Mouse (Mus musculus) heart, adult 2 months (tissue): ENCODE results near the gene Hibch. TPM values are rescaled to one million over a fixed set of nuclear protein-coding genes. Genes with fewer than 3 reads are reported as not detected.
"Not testable (repeated sequence)": the region's sequence is repeated elsewhere in the genome, so short reads cannot be mapped to it uniquely, and the experiment has no call there.

Experiments
- DNase-seq, 2 experiments: peaks; one replicate each; pipeline ENCODE4 v3.0.0; 2021
- H3K27ac ChIP-seq: fragments of 200-600 bp; 2 replicates; pipeline ENCODE4 v1.8.1; 2022
- H3K27me3 ChIP-seq: fragments of 200-500 bp; 2 replicates; pipeline ENCODE4 v1.6.1; 2012; ENCODE audit warnings: mild to moderate bottlenecking, low read length, inconsistent platforms, mixed read lengths; ENCODE audit not compliant: control insufficient read depth, insufficient read depth
- H3K36me3 ChIP-seq: fragments of 200-500 bp; 2 replicates; pipeline ENCODE4 v1.6.1; 2012; ENCODE audit warnings: low read length, inconsistent platforms; ENCODE audit not compliant: control insufficient read depth, insufficient read depth
- H3K4me1 ChIP-seq: fragments of 200-500 bp; 2 replicates; pipeline ENCODE4 v1.6.1; 2011; ENCODE audit warnings: low read length; ENCODE audit not compliant: control insufficient read depth, insufficient read depth
- H3K4me3 ChIP-seq: fragments of 200-600 bp; 2 replicates; pipeline ENCODE4 v1.8.1; 2022
- H3K79me2 ChIP-seq: fragments of 200-500 bp; replicated peaks from 2 replicates; pipeline ENCODE4 v1.6.1; 2012; ENCODE audit warnings: mild to moderate bottlenecking, inconsistent platforms, low read length, moderate library complexity, mixed read lengths; ENCODE audit not compliant: control insufficient read depth, insufficient read depth
- H3K9ac ChIP-seq: fragments of 200-500 bp; 2 replicates; pipeline ENCODE4 v1.6.1; 2012; ENCODE audit warnings: low read depth, mild to moderate bottlenecking, control low read depth, inconsistent platforms, low read length, mixed read lengths
- CTCF ChIP-seq: fragments of 200-600 bp; IDR thresholded peaks from 2 replicates; pipeline ENCODE4 v1.8.1; 2022; ENCODE audit warnings: antibody characterized with exemption, mild to moderate bottlenecking, moderate library complexity
- EP300 ChIP-seq: fragments of 200-500 bp; IDR thresholded peaks from 2 replicates; pipeline ENCODE4 v1.6.1; 2011; ENCODE audit warnings: low read depth, low read length, control low read depth; ENCODE audit not compliant: insufficient read depth
- POLR2A ChIP-seq: fragments of 200-500 bp; IDR thresholded peaks from 2 replicates; pipeline ENCODE4 v1.6.1; 2011; ENCODE audit warnings: mild to moderate bottlenecking, low read depth, low read length, control low read depth; ENCODE audit not compliant: insufficient read depth
- WGBS: fragments of 180-500 bp; shearing (Covaris S2); methylation state at CpG from one replicate; pipeline ENCODE4 v1.1.7; 2018; 5-methylcytosine and 5-hydroxymethylcytosine counted together
- intact Hi-C: fragments of 180-260 bp; cut with DNase I; formaldehyde crosslinking; loops from one replicate; pipeline ENCODE4 v1.15.1; 2025
- polyA plus RNA-seq: library from polyadenylated mRNA; depleted of rRNA; stranded (reverse); fragments of >200 nt; gene quantifications from 2 replicates; pipeline ENCODE4 v1.2.3, GENCODE M21; 2012
- total RNA-seq, 2 experiments: library from RNA; stranded (reverse); gene quantifications; 2 replicates each; pipeline ENCODE4 v1.2.3; 2021

Hibch gene
- total and polyA plus RNA-seq, 3 experiments, result 52.8 to 86.8 (median 70.5) TPM

DNA sequence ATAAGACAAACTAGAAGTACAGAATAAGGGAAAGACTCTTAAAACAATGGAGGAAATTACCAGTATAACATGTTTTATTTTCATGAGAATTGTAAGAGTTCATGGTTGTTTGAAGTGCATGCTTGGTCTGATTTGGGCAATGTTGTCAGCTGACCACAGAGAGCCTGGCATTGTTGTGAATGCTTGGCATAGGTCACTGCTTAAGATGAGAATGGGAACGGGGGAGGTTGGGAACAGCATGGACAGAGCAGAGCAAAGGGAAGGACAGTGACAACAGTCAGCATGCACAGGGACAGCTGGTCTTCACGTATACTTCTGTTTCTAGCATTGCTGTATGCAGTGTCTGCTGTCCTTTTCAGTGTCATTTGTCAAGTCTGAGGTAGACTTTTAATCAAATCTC lies 39.5 kb downstream of the Hibch start:
- no peaks in the 10 kb centered on the region for H3K27me3 ChIP-seq
- H3K9ac ChIP-seq, result no peak overlapping the region
- DNase-seq, result peak in 1 of 2 experiments; percentile 3
- TF ChIP-seq CTCF (no peak), POLR2A (no peak), EP300 (no peak)
- H3K4me1 ChIP-seq, result no peaks in the 10 kb centered on the region
- intact Hi-C loops, result no loop called here
- no peak overlapping the region for H3K27ac ChIP-seq
- H3K79me2 ChIP-seq, result no peaks in the 10 kb centered on the region; the same call in 1 of the 2 replicates
- no peaks in the 10 kb centered on the region for H3K36me3 ChIP-seq
- 54% methylated on average over 2 of the region's 2 CpGs for WGBS
- no peak overlapping the region for H3K4me3 ChIP-seq

DNA sequence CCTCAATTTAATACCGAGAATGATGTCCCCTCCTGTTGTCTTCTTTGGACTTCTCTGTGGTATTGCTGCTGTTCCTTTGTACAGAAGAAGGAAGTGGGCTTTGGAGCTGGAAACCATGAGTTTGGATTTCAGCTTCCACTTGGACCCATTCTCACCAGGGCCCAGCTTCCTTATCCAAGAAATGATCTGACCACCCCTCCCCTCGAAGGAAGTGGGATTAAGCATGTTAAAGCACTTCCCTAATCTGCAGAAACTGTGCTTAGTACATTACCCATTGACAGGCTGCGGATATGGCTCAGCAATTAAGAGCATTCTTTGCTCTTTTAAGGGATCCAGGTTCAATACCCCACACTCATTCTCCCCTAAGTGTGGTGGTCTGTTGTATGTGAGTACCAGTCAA lies 65.1 kb downstream of the Hibch start:
- intact Hi-C loops, result no loop called here
- no peak for DNase-seq

DNA sequence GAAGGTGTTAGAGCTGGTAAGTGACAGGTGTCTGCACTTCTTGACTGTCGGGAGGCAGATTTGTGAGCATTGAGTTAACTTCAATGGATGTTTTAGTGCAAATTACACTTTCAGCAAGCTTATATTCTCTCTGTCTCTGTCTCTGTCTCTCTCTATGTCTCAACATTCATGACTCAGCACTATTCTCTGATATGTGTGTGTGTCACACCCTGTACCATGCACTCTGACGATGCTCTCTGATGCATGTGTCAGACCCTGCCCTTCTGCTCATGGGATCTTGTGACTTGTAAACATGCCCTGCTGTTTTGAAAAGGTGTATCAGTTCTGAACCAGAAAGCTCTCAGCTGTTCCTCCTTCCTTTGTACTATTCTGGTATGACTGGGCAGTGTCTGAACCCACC lies 71.9 kb downstream of the Hibch start:
- H3K27me3 ChIP-seq, result no peaks in the 10 kb centered on the region

More for the DNA sequence above, 65.1 kb downstream of the Hibch start:
- H3K4me3 ChIP-seq, result no peak overlapping the region
- H3K36me3 ChIP-seq, result no peaks in the 10 kb centered on the region
- no peaks in the 10 kb centered on the region for H3K4me1 ChIP-seq
- TF ChIP-seq CTCF, result no peak
- TF ChIP-seq EP300, result no peak
- TF ChIP-seq POLR2A, result no peak
- 82% methylated on average over 3 of the region's 3 CpGs for WGBS
- H3K27me3 ChIP-seq, result no peaks in the 10 kb centered on the region
- no peaks in the 10 kb centered on the region for H3K79me2 ChIP-seq
- no peak overlapping the region for H3K9ac ChIP-seq
- H3K27ac ChIP-seq, result no peak overlapping the region

DNA sequence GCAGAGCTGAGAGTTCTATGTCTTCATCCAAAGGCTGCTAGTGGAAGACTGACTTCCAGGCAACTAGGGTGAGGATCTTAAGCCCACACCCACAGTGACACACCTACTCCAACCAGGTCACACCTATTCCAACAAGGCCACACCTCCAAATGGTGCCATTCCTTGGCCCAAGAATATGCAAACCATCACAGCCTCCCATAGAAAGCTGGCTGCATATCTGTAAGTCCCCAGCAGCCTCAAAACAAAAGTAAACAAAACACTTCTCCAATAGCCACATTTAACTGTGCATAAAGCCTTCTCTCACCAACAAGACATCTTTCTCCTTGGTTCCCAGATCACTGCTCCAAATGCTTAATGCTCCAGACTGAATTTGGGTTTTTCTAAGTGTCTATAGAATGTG lies 74.2 kb downstream of the Hibch start:
- intact Hi-C loops, H3K36me3 ChIP-seq, H3K27me3 ChIP-seq, H3K4me3 ChIP-seq, DNase-seq, H3K79me2 ChIP-seq, H3K9ac ChIP-seq, H3K4me1 ChIP-seq, H3K27ac ChIP-seq: not testable (repeated sequence)

More for the DNA sequence above, 71.9 kb downstream of the Hibch start:
- Histone ChIP-seq H3K79me2 (no peaks in the 10 kb centered on the region), H3K9ac (no peak overlapping the region), H3K4me1 (no peaks in the 10 kb centered on the region), H3K4me3 (no peak overlapping the region), H3K27ac (no peak overlapping the region), H3K36me3 (no peaks in the 10 kb centered on the region)
- 85% methylated on average over 2 of the region's 2 CpGs for WGBS
- DNase-seq, result no peak
- intact Hi-C loops, result no loop called here
- TF ChIP-seq CTCF (no peak), POLR2A (no peak)

DNA sequence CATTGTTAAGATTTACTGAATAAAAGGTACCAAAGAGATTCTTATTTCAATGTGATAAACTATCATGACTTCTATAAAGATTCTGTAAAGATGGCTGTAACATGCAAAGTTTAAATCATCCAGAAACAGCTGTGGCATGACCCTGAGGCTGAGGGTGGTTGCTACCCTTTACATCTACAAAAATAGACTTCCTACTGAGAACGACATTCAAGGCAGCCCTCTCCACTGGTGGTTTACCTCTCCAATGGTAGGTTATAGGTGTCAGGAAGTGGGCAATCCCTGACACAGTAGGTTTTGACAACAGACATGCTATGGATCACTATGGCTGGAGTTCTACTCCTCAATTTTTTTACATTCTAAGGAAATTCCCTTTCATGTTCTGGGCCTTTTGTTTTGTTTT lies 79.8 kb downstream of the Hibch start:
- H3K27ac ChIP-seq, H3K36me3 ChIP-seq, H3K79me2 ChIP-seq, DNase-seq, H3K4me3 ChIP-seq, intact Hi-C loops, H3K4me1 ChIP-seq, H3K27me3 ChIP-seq, H3K9ac ChIP-seq: not testable (repeated sequence)
- 0% methylated on average over 1 of the region's 1 CpGs for WGBS

DNA sequence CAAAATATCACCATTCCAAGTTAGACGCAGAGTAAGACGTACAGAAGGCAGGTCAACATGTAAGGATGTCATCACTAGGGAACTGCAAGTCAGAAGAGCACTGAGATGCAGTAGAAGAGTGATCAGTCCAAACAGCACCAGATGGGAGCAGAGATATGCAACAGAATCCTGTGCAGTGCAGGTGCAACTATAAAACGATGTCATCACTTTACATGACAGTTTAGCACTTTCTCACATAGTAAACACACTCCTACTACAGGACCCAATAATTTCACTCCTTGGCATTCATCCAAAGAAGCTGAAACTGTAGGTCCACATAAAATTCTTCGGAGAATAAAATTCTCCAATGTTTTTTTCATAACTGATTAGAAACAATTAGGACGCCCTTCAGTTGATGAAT lies 89.8 kb downstream of the Hibch start:
- Histone ChIP-seq H3K9ac (no peak overlapping the region), H3K79me2 (no peaks in the 10 kb centered on the region), H3K27me3 (no peaks in the 10 kb centered on the region), H3K27ac (no peak overlapping the region), H3K4me1 (no peaks in the 10 kb centered on the region), H3K36me3 (no peaks in the 10 kb centered on the region), H3K4me3 (no peak overlapping the region)
- DNase-seq, result no peak
- no peak for TF ChIP-seq CTCF
- no peak for TF ChIP-seq EP300
- TF ChIP-seq POLR2A, result no peak
- intact Hi-C loops, result no loop called here
- 82% methylated on average over 5 of the region's 5 CpGs for WGBS

DNA sequence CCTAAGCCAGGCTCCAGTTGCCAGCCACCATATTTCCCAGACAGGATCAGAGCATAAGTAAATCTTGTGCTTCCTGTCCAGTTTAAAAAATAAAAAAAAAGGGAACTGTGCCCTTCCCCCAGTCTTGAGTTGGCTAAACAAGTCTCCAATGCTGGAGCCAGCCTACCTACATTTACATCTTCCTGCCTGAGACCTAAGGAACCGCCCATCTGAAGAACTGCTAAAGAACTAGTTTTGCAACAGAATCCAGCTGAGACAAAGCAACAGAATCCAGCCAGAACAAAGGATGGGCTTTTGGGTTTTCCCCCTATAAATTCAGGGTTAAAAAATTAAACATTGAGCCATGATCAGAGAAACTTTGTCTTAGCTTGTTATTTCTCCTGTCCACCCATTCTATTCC lies 94.3 kb downstream of the Hibch start:
- Histone ChIP-seq H3K4me3 (no peak overlapping the region), H3K9ac (no peak overlapping the region), H3K27me3 (no peaks in the 10 kb centered on the region), H3K27ac (no peak overlapping the region), H3K79me2 (no peaks in the 10 kb centered on the region), H3K4me1 (no peaks in the 10 kb centered on the region), H3K36me3 (no peaks in the 10 kb centered on the region)
- 89% methylated on average over 1 of the region's 1 CpGs for WGBS
- intact Hi-C loops, result no loop called here
- DNase-seq, result no peak
- TF ChIP-seq CTCF (no peak), EP300 (no peak), POLR2A (no peak)
